Mouse (Mus musculus) bone marrow, adult 2 months (tissue): Measurements from ENCODE around the gene Kcnq5. TPM values are rescaled to one million over a fixed set of nuclear protein-coding genes. Genes with fewer than 3 reads are reported as not detected.

ENCODE experiments used
- H3K27ac ChIP-seq: fragments of 200-500 bp; 2 replicates; pipeline ENCODE4 v1.5.1; 2012; ENCODE audit warnings: low read depth, mild to moderate bottlenecking, control low read depth, inconsistent platforms, low read length; ENCODE audit not compliant: control insufficient read depth, poor library complexity, insufficient read depth
- H3K4me1 ChIP-seq: fragments of 200-500 bp; 2 replicates; pipeline ENCODE4 v1.6.1; 2011; ENCODE audit warnings: low read length; ENCODE audit not compliant: control insufficient read depth, insufficient read depth
- H3K4me3 ChIP-seq: fragments of 200-500 bp; replicated peaks from 2 replicates; pipeline ENCODE3; 2011; ENCODE audit warnings: mild to moderate bottlenecking, low read depth, low read length, control low read depth; ENCODE audit not compliant: control insufficient read depth
- CTCF ChIP-seq: fragments of 200-500 bp; IDR thresholded peaks from 2 replicates; pipeline ENCODE4 v1.5.1; 2011; ENCODE audit warnings: low read length, control low read depth; ENCODE audit not compliant: control insufficient read depth, insufficient read depth
- POLR2A ChIP-seq: fragments of 200-500 bp; IDR thresholded peaks from 2 replicates; pipeline ENCODE4 v1.6.1; 2011; ENCODE audit warnings: low read depth, mild to moderate bottlenecking, control low read depth, low read length, borderline replicate concordance; ENCODE audit not compliant: control insufficient read depth
- WGBS: fragments of 180-500 bp; shearing (Covaris S2); methylation state at CpG from one replicate; pipeline ENCODE4 v1.1.7; 2018; 5-methylcytosine and 5-hydroxymethylcytosine counted together
- polyA plus RNA-seq: library from polyadenylated mRNA; stranded (reverse); fragments of >200 nt; gene quantifications from 2 replicates; pipeline ENCODE4 v1.2.4, GENCODE M21; 2011; ENCODE audit warnings: low replicate concordance; ENCODE audit not compliant: missing spikeins, insufficient read depth, insufficient read length

The Kcnq5 gene
- polyA plus RNA-seq, 1 experiment: 5.0 TPM

- Histone ChIP-seq H3K4me3 (no peak overlapping the region), H3K27ac (no peak overlapping the region), H3K4me1 (no peaks in the 10 kb centered on the region)
- TF ChIP-seq CTCF (no peak), POLR2A (no peak)
Observed at GRCm38 (mm10) chr1:21721246-21721645, 240.5 kb downstream of the Kcnq5 start.

GRCm38 (mm10) chr1:21714816-21715215 lies 246.9 kb downstream of the Kcnq5 start:
- Histone ChIP-seq H3K4me1 (no peaks in the 10 kb centered on the region), H3K4me3 (no peak overlapping the region), H3K27ac (no peak overlapping the region)
- WGBS: 74% methylated on average over 3 of the region's 3 CpGs
- no peak for TF ChIP-seq POLR2A
- no peak for TF ChIP-seq CTCF

GRCm38 (mm10) chr1:21712711-21713110 lies 249.0 kb downstream of the Kcnq5 start:
- H3K4me1 ChIP-seq: no peaks in the 10 kb centered on the region
- TF ChIP-seq CTCF (no peak), POLR2A (no peak)
- 72% methylated on average over 2 of the region's 2 CpGs for WGBS
- no peak overlapping the region for H3K4me3 ChIP-seq
- H3K27ac ChIP-seq: no peak overlapping the region

- Histone ChIP-seq H3K4me1 (no peaks in the 10 kb centered on the region), H3K27ac (no peak overlapping the region), H3K4me3 (no peak overlapping the region)
- TF ChIP-seq CTCF (no peak), POLR2A (no peak)
- 77% methylated on average over 2 of the region's 2 CpGs for WGBS
Observed at GRCm38 (mm10) chr1:21690458-21690857, 271.3 kb downstream of the Kcnq5 start.

GRCm38 (mm10) chr1:21688918-21689317 lies 272.8 kb downstream of the Kcnq5 start:
- 54% methylated on average over 1 of the region's 1 CpGs for WGBS
- Histone ChIP-seq H3K27ac (no peak overlapping the region), H3K4me1 (no peaks in the 10 kb centered on the region), H3K4me3 (no peak overlapping the region)
- TF ChIP-seq POLR2A: no peak
- TF ChIP-seq CTCF: no peak

GRCm38 (mm10) chr1:21684444-21684843 lies 277.3 kb downstream of the Kcnq5 start:
- no peak for TF ChIP-seq CTCF
- 72% methylated on average over 3 of the region's 3 CpGs for WGBS
- H3K27ac ChIP-seq: no peak overlapping the region
- H3K4me1 ChIP-seq: no peaks in the 10 kb centered on the region
- H3K4me3 ChIP-seq: no peak overlapping the region

GRCm38 (mm10) chr1:21676805-21677204 lies 284.9 kb downstream of the Kcnq5 start:
- H3K4me1 ChIP-seq: no peaks in the 10 kb centered on the region
- no peak overlapping the region for H3K27ac ChIP-seq
- 79% methylated on average over 3 of the region's 3 CpGs for WGBS
- TF ChIP-seq POLR2A (no peak), CTCF (no peak)
- H3K4me3 ChIP-seq: no peak overlapping the region

- WGBS: 80% methylated on average over 3 of the region's 3 CpGs
- H3K4me3 ChIP-seq: no peak overlapping the region
- no peaks in the 10 kb centered on the region for H3K4me1 ChIP-seq
- TF ChIP-seq POLR2A (no peak), CTCF (no peak)
- H3K27ac ChIP-seq: no peak overlapping the region
Observed at GRCm38 (mm10) chr1:21660840-21661239, 300.9 kb downstream of the Kcnq5 start.

- H3K27ac ChIP-seq: no peak overlapping the region
- TF ChIP-seq POLR2A: no peak
- no peak for TF ChIP-seq CTCF
- no peak overlapping the region for H3K4me3 ChIP-seq
- no peaks in the 10 kb centered on the region for H3K4me1 ChIP-seq
- WGBS: 78% methylated on average over 4 of the region's 4 CpGs
Observed at GRCm38 (mm10) chr1:21650820-21651219, 310.9 kb downstream of the Kcnq5 start.
